Mouse (Mus musculus): ENCODE data around the gene Ufd1.

- no peak for TF ChIP-seq POLR2A (IDR thresholded peaks at IDR 0.05; ENCODE audit: low read depth, low read length)
- TF ChIP-seq CTCF (conservative IDR thresholded peaks at IDR 0.05; ENCODE audit: insufficient read depth, insufficient read length, low read depth, low read length) = no peak
These were observed 5.8 kb upstream of the Ufd1 start for GRCm38 (mm10) chr16:18805746-18806145.
